Mouse (Mus musculus) thymus, postnatal 10 days (tissue): Measurements from ENCODE around the gene Zfp786.

Experiments
- DNase-seq, 2 experiments: peaks; one replicate each; pipeline ENCODE4 v3.0.0; 2021; ENCODE audit warnings: low spot score in 2 of 2

Gene Zfp786

GRCm38 (mm10) chr6:47781091-47781968 is 49.3 kb downstream of the Zfp786 start:
- peak; percentile 9 to 42 for DNase-seq

DNA sequence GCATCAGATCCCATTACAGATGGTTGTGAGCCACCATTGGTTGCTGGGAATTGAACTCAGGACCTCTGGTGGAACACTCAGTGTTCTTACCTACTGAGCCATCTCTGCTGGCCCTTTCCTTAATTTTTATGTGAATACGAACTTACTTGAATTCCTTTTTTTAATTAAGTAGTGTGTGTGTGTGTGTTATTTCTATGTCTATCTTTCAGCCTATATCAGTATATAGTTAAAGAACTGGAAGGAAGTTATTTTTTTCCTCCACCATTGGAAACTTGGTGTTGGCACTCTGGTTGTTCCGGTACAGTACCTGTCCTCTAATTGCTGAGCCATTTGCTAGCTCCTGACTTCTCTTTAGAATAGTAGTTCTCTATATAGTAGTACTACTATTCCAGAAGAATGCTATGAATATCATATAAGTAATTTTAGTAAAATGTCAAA is 50.1 kb downstream of the Zfp786 start:
- no peak for DNase-seq

GRCm38 (mm10) chr6:47771760-47772159 is 58.9 kb downstream of the Zfp786 start:
- peak in 1 of 2 experiments; percentile 11 for DNase-seq

DNA sequence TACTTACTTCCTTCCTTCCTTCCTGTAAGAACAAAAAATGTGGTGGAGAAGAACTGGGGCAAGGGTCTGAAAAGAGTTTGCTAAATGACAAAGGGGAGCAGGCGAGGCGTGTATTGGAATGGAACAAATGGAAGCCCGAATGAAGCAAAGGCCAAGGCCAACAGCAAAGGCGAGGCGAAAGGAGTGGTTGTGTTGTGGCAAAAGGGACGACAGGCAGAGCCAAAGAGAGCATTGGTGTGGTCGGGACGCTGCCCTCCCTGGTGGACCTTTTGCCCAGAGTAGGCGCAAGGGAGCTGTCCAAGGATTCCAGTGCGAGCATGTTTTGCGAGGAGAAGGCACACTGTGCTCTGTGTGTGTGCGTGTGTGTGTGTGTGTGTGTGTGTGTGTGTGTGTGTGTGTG is 59.6 kb downstream of the Zfp786 start:
- DNase-seq = peak in 1 of 2 experiments; percentile 2

DNA sequence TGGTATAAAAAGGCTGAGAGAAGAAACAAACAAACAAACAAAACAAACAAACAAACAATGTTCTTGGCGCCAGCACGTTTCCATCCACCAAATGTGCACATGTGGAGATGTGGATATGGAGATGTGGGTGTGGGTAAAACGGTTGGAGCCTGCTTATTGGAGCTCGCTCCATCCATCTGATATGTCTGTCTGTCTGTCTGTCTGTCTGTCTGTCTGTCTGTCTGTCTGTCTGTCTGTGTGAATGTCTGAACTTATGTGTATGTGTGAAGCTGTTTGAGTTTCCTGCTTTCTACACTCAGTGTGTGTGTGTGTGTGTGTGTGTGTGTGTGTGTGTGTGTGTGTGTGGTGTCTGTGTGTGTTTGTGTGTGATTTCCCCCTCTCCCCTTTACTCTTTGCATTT is 60.8 kb downstream of the Zfp786 start:
- peak in 1 of 2 experiments; percentile 3 for DNase-seq
